In genomic region chr11:88582781-88583180, GRCm38 (mm10) we compare ENCODE assay signal across 9 mouse cellular contexts.
DNase-seq lines count a peak whose midpoint lies in the region; ATAC-seq and TF ChIP-seq lines count a peak whose summit lies in the region.
"Had no signal": no experiment of that assay in that cellular context is flagged by ENCODE, and none has a peak within 500 bp of the region (broad histone marks: within the 10 kb centered on the region; RNA-seq: fewer than 3 reads in every experiment).

No protein-coding gene starts in this region.

- no peaks in the 10 kb centered on the region for H3K36me3 ChIP-seq in kidney, embryonic 14.5 days (ENCODE audit: control insufficient read depth, insufficient read depth, low read length)
- peaks cover 34% of the 10 kb centered on the region for H3K36me3 ChIP-seq in embryonic facial prominence, embryonic 10.5 days (replicated peaks)
- H3K36me3 ChIP-seq in hindbrain, embryonic 14.5 days (replicated peaks; ENCODE audit: control insufficient read depth, insufficient read depth), result no peaks in the 10 kb centered on the region
- no peaks in the 10 kb centered on the region for H3K36me3 ChIP-seq in midbrain, embryonic 15.5 days (replicated peaks)
- no peaks in the 10 kb centered on the region for H3K36me3 ChIP-seq in thymus, adult 2 months (ENCODE audit: control insufficient read depth, insufficient read depth, low read length)

- peaks cover 67% of the 10 kb centered on the region for H3K4me1 ChIP-seq in kidney, embryonic 14.5 days (ENCODE audit: control insufficient read depth, insufficient read depth, low read length)
- H3K4me1 ChIP-seq in embryonic facial prominence, embryonic 10.5 days, result peaks cover 85% of the 10 kb centered on the region
- peaks cover 77% of the 10 kb centered on the region for H3K4me1 ChIP-seq in hindbrain, embryonic 14.5 days (replicated peaks; ENCODE audit: control insufficient read depth, insufficient read depth, low read length)
- peaks cover 80% of the 10 kb centered on the region for H3K4me1 ChIP-seq in midbrain, embryonic 15.5 days
- peaks cover 37% of the 10 kb centered on the region for H3K4me1 ChIP-seq in thymus, adult 2 months (replicated peaks; ENCODE audit: control insufficient read depth, insufficient read depth, low read length)

- no peaks in the 10 kb centered on the region for H3K27me3 ChIP-seq in kidney, embryonic 14.5 days (ENCODE audit: control insufficient read depth, insufficient read depth, low read length)
- no peaks in the 10 kb centered on the region for H3K27me3 ChIP-seq in embryonic facial prominence, embryonic 10.5 days (replicated peaks; ENCODE audit: low read depth, poor library complexity, severe bottlenecking)
- H3K27me3 ChIP-seq in hindbrain, embryonic 14.5 days (ENCODE audit: control insufficient read depth, insufficient read depth, low read length), result no peaks in the 10 kb centered on the region
- no peaks in the 10 kb centered on the region for H3K27me3 ChIP-seq in midbrain, embryonic 15.5 days (replicated peaks)
- no peaks in the 10 kb centered on the region for H3K27me3 ChIP-seq in thymus, adult 2 months (ENCODE audit: control insufficient read depth, insufficient read depth, low read length)

- no peaks in the 10 kb centered on the region for H3K9me3 ChIP-seq in kidney, embryonic 14.5 days (ENCODE audit: control insufficient read depth, low read length)
- no peaks in the 10 kb centered on the region for H3K9me3 ChIP-seq in embryonic facial prominence, embryonic 10.5 days
- H3K9me3 ChIP-seq in hindbrain, embryonic 14.5 days (ENCODE audit: control insufficient read depth, low read length), result no peaks in the 10 kb centered on the region
- no peaks in the 10 kb centered on the region for H3K9me3 ChIP-seq in midbrain, embryonic 15.5 days

- peak overlapping the region; percentile 28 for H3K4me2 ChIP-seq in kidney, embryonic 14.5 days (replicated peaks; ENCODE audit: low read depth, low read length)
- H3K4me2 ChIP-seq in hindbrain, embryonic 14.5 days (replicated peaks), result peak overlapping the region; percentile 32
- peak overlapping the region; percentile 31 for H3K4me2 ChIP-seq in midbrain, embryonic 15.5 days

- 3% methylated on average over 7 of the region's 7 CpGs for WGBS in kidney, embryonic 14.5 days
- 6% methylated on average over 7 of the region's 7 CpGs for WGBS in embryonic facial prominence, embryonic 10.5 days
- WGBS in hindbrain, embryonic 14.5 days, result 5% methylated on average over 7 of the region's 7 CpGs
- WGBS in midbrain, embryonic 15.5 days, result 3% methylated on average over 7 of the region's 7 CpGs
- WGBS in thymus, adult 2 months, result 16% methylated on average over 7 of the region's 7 CpGs

- TF ChIP-seq POLR2A in thymus, adult 2 months (IDR thresholded peaks at IDR 0.05; ENCODE audit: control insufficient read depth, extremely low read depth, insufficient read depth, low read length, poor library complexity), result no peak

- TF ChIP-seq CTCF in thymus, adult 2 months (IDR thresholded peaks at IDR 0.05; ENCODE audit: borderline replicate concordance, control insufficient read depth, extremely low read depth, insufficient read depth, low read length, poor library complexity), result no peak

- H3K4me3 ChIP-seq in kidney, embryonic 14.5 days (ENCODE audit: low read length), result no peak overlapping the region
- H3K4me3 ChIP-seq in embryonic facial prominence, embryonic 10.5 days, result peak overlapping the region; percentile 40
- H3K4me3 ChIP-seq in hindbrain, embryonic 14.5 days (replicated peaks; ENCODE audit: low read length), result no peak overlapping the region
- H3K4me3 ChIP-seq in midbrain, embryonic 15.5 days, result no peak overlapping the region
- no peak overlapping the region for H3K4me3 ChIP-seq in thymus, adult 2 months (ENCODE audit: control insufficient read depth, insufficient read depth, low read length)
- H3K4me3 ChIP-seq: erythroblast, embryonic 14.5 days had no signal

- peak overlapping the region; percentile 88 for H3K27ac ChIP-seq in kidney, embryonic 14.5 days (ENCODE audit: low read depth, low read length)
- H3K27ac ChIP-seq in embryonic facial prominence, embryonic 10.5 days (replicated peaks), result peak overlapping the region; percentile 87
- H3K27ac ChIP-seq in hindbrain, embryonic 14.5 days, result peak overlapping the region; percentile 83
- peak overlapping the region; percentile 74 for H3K27ac ChIP-seq in midbrain, embryonic 15.5 days
- no peak overlapping the region for H3K27ac ChIP-seq in thymus, adult 2 months (ENCODE audit: control insufficient read depth, insufficient read depth, low read length)

- peak overlapping the region; percentile 40 for H3K9ac ChIP-seq in kidney, embryonic 14.5 days (ENCODE audit: low read depth, low read length)
- H3K9ac ChIP-seq in hindbrain, embryonic 14.5 days, result peak overlapping the region; percentile 46
- no peak overlapping the region for H3K9ac ChIP-seq in midbrain, embryonic 15.5 days

- no peak for ATAC-seq in kidney, embryonic 14.5 days (ENCODE audit: low FRiP score, low TSS enrichment)
- ATAC-seq in hindbrain, embryonic 14.5 days (ENCODE audit: low FRiP score), result no peak
- ATAC-seq in midbrain, embryonic 15.5 days (replicated peaks), result no peak; the same call in 1 of the 2 replicates

- no peak for DNase-seq in kidney, adult 9 months
- peak; percentile 33 for DNase-seq in embryonic facial prominence, embryonic 10.5 days (ENCODE audit: low spot score)
- DNase-seq in hindbrain, embryonic 14.5 days (ENCODE audit: low spot score), result no peak
- no peak for DNase-seq in thymus, adult 2 months
- no peak for DNase-seq in spleen, postnatal 14 days (ENCODE audit: low spot score in 2 of 2)
- no peak for DNase-seq in urinary bladder, postnatal 10 days (ENCODE audit: low spot score)
